Mouse (Mus musculus) cortical plate, adult 2 months (tissue): Measurements from ENCODE around the gene Arvcf.

Source experiments
- CTCF ChIP-seq: fragments of 200-500 bp; IDR thresholded peaks from 2 replicates; pipeline ENCODE4 v1.5.1; 2011; ENCODE audit warnings: mild to moderate bottlenecking, control low read depth, low read length; ENCODE audit not compliant: insufficient read depth; ENCODE audit errors: extremely low read depth
- POLR2A ChIP-seq: fragments of 200-500 bp; IDR thresholded peaks from 2 replicates; pipeline ENCODE4 v1.6.1; 2011; ENCODE audit warnings: mild to moderate bottlenecking, low read length, control low read depth; ENCODE audit not compliant: insufficient read depth; ENCODE audit errors: extremely low read depth

DNA sequence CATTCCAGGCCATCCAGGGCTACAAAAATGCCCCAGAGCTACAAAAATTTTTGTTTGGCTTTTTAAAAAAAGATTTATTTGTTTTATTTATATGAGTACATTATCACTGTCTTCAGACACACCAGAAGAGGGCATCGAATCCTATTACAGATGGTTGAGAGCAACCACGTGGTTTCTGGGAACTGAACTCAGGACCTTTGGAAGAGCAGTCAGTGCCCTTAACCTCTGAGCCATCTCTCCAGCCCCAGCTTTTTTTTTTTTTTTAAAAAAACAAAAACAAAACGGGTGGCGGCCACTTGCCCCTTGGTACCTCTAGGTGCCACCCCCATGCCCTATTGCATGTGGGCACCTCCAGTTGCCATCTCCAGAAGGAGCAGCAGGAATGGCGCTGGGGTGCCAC lies 69.5 kb downstream of the Arvcf start:
- TF ChIP-seq POLR2A, result no peak
- TF ChIP-seq CTCF, result no peak
